Mouse (Mus musculus) adrenal gland, adult 10 weeks (tissue): ENCODE measurements around the gene Prpf4b. TPM values are rescaled to one million over a fixed set of nuclear protein-coding genes. Genes with fewer than 3 reads are reported as not detected.

Experiments used
- polyA plus RNA-seq: library from polyadenylated mRNA; stranded (reverse); fragments of 350-450 nt; fragmentation: Illumina TruSeq; extraction: RNeasy Lipid Tissue Mini Kit (QIAGEN cat#74804); gene quantifications from one replicate; pipeline ENCODE4 v1.2.3, GENCODE M21; 2014; ENCODE audit warnings: low read depth, low replicate concordance

Prpf4b gene
- 136 TPM for polyA plus RNA-seq

DNA sequence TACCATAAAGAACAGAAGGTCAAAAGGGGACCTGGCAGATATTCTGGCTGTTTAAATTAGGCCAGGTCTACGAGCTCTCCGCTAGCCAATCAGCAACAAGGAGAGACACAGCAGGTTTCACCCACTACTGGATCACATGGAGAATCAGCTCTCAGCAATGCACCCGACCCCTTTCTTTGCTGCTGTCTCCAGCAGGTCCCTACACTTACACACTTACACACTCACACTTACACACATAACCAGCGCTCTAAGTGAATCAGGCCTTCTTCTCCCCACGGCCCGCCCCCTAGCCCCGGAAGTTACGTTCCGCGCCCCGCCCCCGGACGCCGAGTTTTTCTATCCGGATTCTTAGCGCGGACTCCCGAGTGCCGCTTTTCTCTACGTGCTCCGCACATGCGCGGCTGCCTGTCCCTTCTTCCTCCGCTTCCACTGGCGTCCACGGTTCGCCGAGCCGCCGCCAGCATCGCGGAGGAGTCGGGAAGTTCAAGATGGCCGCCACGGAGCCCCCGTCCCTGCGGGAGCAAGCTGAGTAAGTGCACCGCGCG, at the start of gene Prpf4b:
Gene Prpf4b (plus strand): TSS at position 137 of the 545 bp plus-strand sequence.

DNA sequence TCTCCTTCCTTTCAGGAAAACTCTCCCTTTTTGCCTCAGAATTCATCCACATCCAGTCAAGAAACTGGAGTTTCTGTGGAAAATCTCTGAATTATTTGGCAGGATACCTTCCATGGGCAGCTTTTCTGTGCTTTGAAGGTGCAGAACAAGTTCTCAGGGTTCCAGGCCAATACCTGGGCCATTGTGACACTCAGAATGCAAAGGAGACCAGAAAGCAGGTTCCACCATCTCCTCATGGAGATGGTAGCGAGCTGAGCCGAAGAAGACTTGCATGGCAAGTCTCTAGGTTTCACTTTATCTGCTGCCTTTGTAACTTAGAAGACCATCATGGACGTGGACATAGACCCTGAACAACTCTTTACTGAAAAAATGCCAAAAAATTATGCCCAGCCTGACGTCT, 49.1 kb downstream of the Prpf4b start, which contains the start of the genes Fam217a and 4933417A18Rik:
Gene Fam217a (minus strand): TSS at position 101 of the 400 bp plus-strand sequence.
Gene 4933417A18Rik (plus strand): TSS at position 200 of the 400 bp plus-strand sequence.

Other genes with a start within 250 kb of the Prpf4b start
- gene Pxdc1, start 221.8 kb upstream of the Prpf4b start, polyA plus RNA-seq: 11.9 TPM
- not detected for gene Fam50b, start 140.5 kb upstream of the Prpf4b start, polyA plus RNA-seq
- 5.1 TPM for gene Fam217a, start 49.0 kb downstream of the Prpf4b start, polyA plus RNA-seq
- not detected for gene 4933417A18Rik, start 49.1 kb downstream of the Prpf4b start, polyA plus RNA-seq
- gene Eci3, start 88.5 kb downstream of the Prpf4b start, polyA plus RNA-seq: 4.4 TPM
- 117 TPM for gene Eci2, start 151.8 kb downstream of the Prpf4b start, polyA plus RNA-seq